Mouse (Mus musculus) C2C12 (cell line): ENCODE measurements around the gene Grm7. TPM values are rescaled to one million over a fixed set of nuclear protein-coding genes. Genes with fewer than 3 reads are reported as not detected.

Experiments
- H3K27me3 ChIP-seq: one replicate; pipeline ENCODE4 v1.6.1; 2011; ENCODE audit not compliant: control insufficient read depth, insufficient read depth, insufficient read length
- H3K36me3 ChIP-seq: one replicate; pipeline ENCODE4 v1.6.1; 2011; ENCODE audit not compliant: control insufficient read depth, insufficient read depth
- H3K4me3 ChIP-seq: one replicate; pipeline ENCODE4 v1.5.1; 2011; ENCODE audit warnings: mild to moderate bottlenecking, control low read depth; ENCODE audit not compliant: poor library complexity, insufficient read depth, severe bottlenecking
- H3K79me2 ChIP-seq: one replicate; pipeline ENCODE4 v1.6.1; 2011; ENCODE audit not compliant: control insufficient read depth, insufficient read depth
- H3K79me3 ChIP-seq: one replicate; pipeline ENCODE4 v1.6.1; 2011; ENCODE audit warnings: low read depth, control low read depth
- H3ac ChIP-seq: one replicate; pipeline ENCODE3; 2011; ENCODE audit warnings: low read depth; ENCODE audit not compliant: control insufficient read depth, insufficient read length
- CEBPB ChIP-seq: IDR thresholded peaks from one replicate; pipeline ENCODE4 v1.6.1; 2011; ENCODE audit warnings: low read depth, mild to moderate bottlenecking, control low read depth, moderate library complexity
- CTCF ChIP-seq: IDR thresholded peaks from one replicate; pipeline ENCODE4 v1.5.1; 2011; ENCODE audit not compliant: control insufficient read depth, insufficient read depth, insufficient read length
- FOSL1 ChIP-seq: IDR thresholded peaks from one replicate; pipeline ENCODE4 v1.8.0; 2011; ENCODE audit warnings: mild to moderate bottlenecking, low read length; ENCODE audit not compliant: poor library complexity, insufficient read depth, severe bottlenecking
- MAX ChIP-seq: IDR thresholded peaks from one replicate; pipeline ENCODE4 v1.6.1; 2011; ENCODE audit warnings: mild to moderate bottlenecking, control low read depth
- MYOD1 ChIP-seq: IDR thresholded peaks from one replicate; pipeline ENCODE4 v1.6.1; 2011; ENCODE audit warnings: low read depth; ENCODE audit not compliant: control insufficient read depth, insufficient read length
- MYOG ChIP-seq: IDR thresholded peaks from one replicate; pipeline ENCODE4 v1.6.1; 2011; ENCODE audit not compliant: control insufficient read depth, insufficient read length; ENCODE audit errors: extremely low read depth
- USF1 ChIP-seq: IDR thresholded peaks from one replicate; pipeline ENCODE4 v1.6.1; 2011; ENCODE audit warnings: low read depth, mild to moderate bottlenecking, control low read depth, moderate library complexity
- polyA plus RNA-seq: library from polyadenylated mRNA; unstranded; fragments of >200 nt; fragmentation: generic; extraction: Trizol; gene quantifications from one replicate; pipeline ENCODE4 v1.2.1, GENCODE M21; 2012; ENCODE audit warnings: missing spikeins

Gene Grm7
- polyA plus RNA-seq, 1 experiment = 0.78 TPM

- no peak overlapping the region for H3K4me3 ChIP-seq
Measured at GRCm38 (mm10) chr6:110733914-110734313, 88.5 kb downstream of the Grm7 start.

GRCm38 (mm10) chr6:110743981-110744670 lies 98.7 kb downstream of the Grm7 start:
- Histone ChIP-seq H3K36me3 (no peaks in the 10 kb centered on the region), H3K79me3 (no peaks in the 10 kb centered on the region), H3K79me2 (no peaks in the 10 kb centered on the region), H3ac (no peak overlapping the region), H3K4me3 (no peak overlapping the region), H3K27me3 (no peaks in the 10 kb centered on the region)
- TF ChIP-seq FOSL1 (no peak), MAX (no peak), USF1 (no peak), CEBPB (no peak), CTCF (no peak), MYOG (no peak), MYOD1 (no peak)

More at GRCm38 (mm10) chr6:110733914-110734313, 88.5 kb downstream of the Grm7 start:
- Histone ChIP-seq H3K79me3 (no peaks in the 10 kb centered on the region), H3ac (no peak overlapping the region), H3K79me2 (no peaks in the 10 kb centered on the region), H3K27me3 (no peaks in the 10 kb centered on the region), H3K36me3 (no peaks in the 10 kb centered on the region)
- TF ChIP-seq CEBPB = no peak

GRCm38 (mm10) chr6:110755921-110756320 lies 110.5 kb downstream of the Grm7 start:
- Histone ChIP-seq H3K79me2 (no peaks in the 10 kb centered on the region), H3K4me3 (no peak overlapping the region), H3K27me3 (no peaks in the 10 kb centered on the region), H3K79me3 (no peaks in the 10 kb centered on the region), H3ac (no peak overlapping the region), H3K36me3 (no peaks in the 10 kb centered on the region)
- no peak for TF ChIP-seq CTCF
- no peak for TF ChIP-seq FOSL1
- no peak for TF ChIP-seq USF1
- TF ChIP-seq MYOG = no peak

- no peak overlapping the region for H3ac ChIP-seq
- H3K79me2 ChIP-seq = no peaks in the 10 kb centered on the region
- H3K36me3 ChIP-seq = no peaks in the 10 kb centered on the region
- TF ChIP-seq CTCF = no peak
- TF ChIP-seq MAX = no peak
- no peak for TF ChIP-seq MYOG
- TF ChIP-seq MYOD1 = no peak
- no peak for TF ChIP-seq FOSL1
- TF ChIP-seq USF1 = no peak
- H3K4me3 ChIP-seq = no peak overlapping the region
- no peaks in the 10 kb centered on the region for H3K27me3 ChIP-seq
- H3K79me3 ChIP-seq = no peaks in the 10 kb centered on the region
Measured at GRCm38 (mm10) chr6:110769588-110769987, 124.2 kb downstream of the Grm7 start.

GRCm38 (mm10) chr6:110772652-110773051 lies 127.3 kb downstream of the Grm7 start:
- TF ChIP-seq MYOG (no peak), MYOD1 (no peak), MAX (no peak), USF1 (no peak), CTCF (no peak), CEBPB (no peak), FOSL1 (no peak)
- Histone ChIP-seq H3K4me3 (no peak overlapping the region), H3K79me2 (no peaks in the 10 kb centered on the region), H3K27me3 (no peaks in the 10 kb centered on the region), H3K36me3 (no peaks in the 10 kb centered on the region), H3K79me3 (no peaks in the 10 kb centered on the region), H3ac (no peak overlapping the region)

- no peak overlapping the region for H3ac ChIP-seq
- H3K4me3 ChIP-seq = no peak overlapping the region
- TF ChIP-seq CEBPB = no peak
- TF ChIP-seq USF1 = no peak
- TF ChIP-seq MYOG = no peak
- TF ChIP-seq MYOD1 = no peak
- no peaks in the 10 kb centered on the region for H3K36me3 ChIP-seq
- H3K79me3 ChIP-seq = no peaks in the 10 kb centered on the region
- H3K27me3 ChIP-seq = no peaks in the 10 kb centered on the region
- no peaks in the 10 kb centered on the region for H3K79me2 ChIP-seq
Measured at GRCm38 (mm10) chr6:110776046-110776445, 130.7 kb downstream of the Grm7 start.
